Mouse (Mus musculus) spleen, postnatal 10 days (tissue): Measurements from ENCODE around the gene Dapp1.
A peak's percentile ranks its signal among the peaks of the same experiment; 100 is the strongest.
"Not testable (repeated sequence)": the region's sequence is repeated elsewhere in the genome, so short reads cannot be mapped to it uniquely, and the experiment has no call there.

Experiments used
- DNase-seq, 2 experiments: peaks; one replicate each; pipeline ENCODE4 v3.0.0; 2021 to 2022; ENCODE audit warnings: low spot score in 2 of 2

Dapp1 gene

GRCm38 (mm10) chr3:137955560-137956081, 25.7 kb downstream of the Dapp1 start:
- DNase-seq = no peak

GRCm38 (mm10) chr3:137954256-137954916, 27.0 kb downstream of the Dapp1 start:
- DNase-seq = no peak

- DNase-seq = peak; percentile 42 to 59
Measured at GRCm38 (mm10) chr3:137952914-137953880, 28.1 kb downstream of the Dapp1 start.

- DNase-seq = no peak
Measured at GRCm38 (mm10) chr3:137952225-137952913, 29.0 kb downstream of the Dapp1 start.

- DNase-seq = no peak
Measured at GRCm38 (mm10) chr3:137951819-137952218, 29.5 kb downstream of the Dapp1 start.

- DNase-seq = not testable (repeated sequence)
Measured at GRCm38 (mm10) chr3:137951302-137951701, 30.0 kb downstream of the Dapp1 start.

- DNase-seq = no peak
Measured at GRCm38 (mm10) chr3:137950191-137950885, 31.0 kb downstream of the Dapp1 start.

GRCm38 (mm10) chr3:137947525-137947924, 33.8 kb downstream of the Dapp1 start:
- DNase-seq = no peak

GRCm38 (mm10) chr3:137946827-137947226, 34.5 kb downstream of the Dapp1 start:
- DNase-seq = no peak

- no peak for DNase-seq
Measured at GRCm38 (mm10) chr3:137943737-137944154, 37.6 kb downstream of the Dapp1 start.

- DNase-seq = no peak
Measured at GRCm38 (mm10) chr3:137942098-137942622, 39.2 kb downstream of the Dapp1 start.

GRCm38 (mm10) chr3:137941555-137941954, 39.8 kb downstream of the Dapp1 start:
- DNase-seq = no peak

GRCm38 (mm10) chr3:137940757-137941156, 40.6 kb downstream of the Dapp1 start:
- peak; percentile 27 to 50 for DNase-seq

- no peak for DNase-seq
Measured at GRCm38 (mm10) chr3:137938608-137939007, 42.7 kb downstream of the Dapp1 start.

GRCm38 (mm10) chr3:137936541-137936940, 44.8 kb downstream of the Dapp1 start:
- DNase-seq = no peak

GRCm38 (mm10) chr3:137935570-137936525, 45.5 kb downstream of the Dapp1 start:
- DNase-seq = no peak

GRCm38 (mm10) chr3:137933986-137934385, 47.4 kb downstream of the Dapp1 start:
- no peak for DNase-seq

- DNase-seq = no peak
Measured at GRCm38 (mm10) chr3:137932748-137933147, 48.6 kb downstream of the Dapp1 start.

GRCm38 (mm10) chr3:137929940-137930339, 51.4 kb downstream of the Dapp1 start:
- DNase-seq = no peak

GRCm38 (mm10) chr3:137927010-137927409, 54.3 kb downstream of the Dapp1 start:
- DNase-seq = no peak
